Mouse (Mus musculus) gastrocnemius, postnatal 4 days (tissue): Measurements from ENCODE around the gene Ephb1. TPM values are rescaled to one million over a fixed set of nuclear protein-coding genes. Genes with fewer than 3 reads are reported as not detected.

Source experiments
- DNase-seq, 2 experiments: peaks; one replicate each; pipeline ENCODE4 v3.0.0; 2021 to 2022; ENCODE audit warnings: low spot score in 2 of 2, mixed read lengths in 2 of 2
- total RNA-seq, 2 experiments: library from RNA; stranded (reverse); gene quantifications; 2 replicates each; pipeline ENCODE4 v1.2.3; 2021

Gene Ephb1
- total RNA-seq, 2 experiments from 2014 or later, result 4.9 to 5.4 TPM

- DNase-seq, result no peak
Observed at GRCm38 (mm10) chr9:101995423-101996156, 358.9 kb downstream of the Ephb1 start.

GRCm38 (mm10) chr9:101994086-101994485, 360.4 kb downstream of the Ephb1 start:
- no peak for DNase-seq

- no peak for DNase-seq
Observed at GRCm38 (mm10) chr9:101990836-101991235, 363.7 kb downstream of the Ephb1 start.

- no peak for DNase-seq
Observed at GRCm38 (mm10) chr9:101990032-101990431, 364.5 kb downstream of the Ephb1 start.

GRCm38 (mm10) chr9:101986910-101987309, 367.6 kb downstream of the Ephb1 start:
- no peak for DNase-seq

- no peak for DNase-seq
Observed at GRCm38 (mm10) chr9:101982378-101982777, 372.1 kb downstream of the Ephb1 start.

- no peak for DNase-seq
Observed at GRCm38 (mm10) chr9:101981161-101981560, 373.3 kb downstream of the Ephb1 start.

- no peak for DNase-seq
Observed at GRCm38 (mm10) chr9:101976884-101977465, 377.5 kb downstream of the Ephb1 start.

- DNase-seq, result no peak
Observed at GRCm38 (mm10) chr9:101972314-101972713, 382.2 kb downstream of the Ephb1 start.

GRCm38 (mm10) chr9:101971806-101972205, 382.7 kb downstream of the Ephb1 start:
- DNase-seq, result no peak

- no peak for DNase-seq
Observed at GRCm38 (mm10) chr9:101956228-101956627, 398.3 kb downstream of the Ephb1 start.

- no peak for DNase-seq
Observed at GRCm38 (mm10) chr9:101954529-101954928, 400.0 kb downstream of the Ephb1 start.

- DNase-seq, result no peak
Observed at GRCm38 (mm10) chr9:101950101-101950500, 404.4 kb downstream of the Ephb1 start.

- no peak for DNase-seq
Observed at GRCm38 (mm10) chr9:101945814-101946213, 408.7 kb downstream of the Ephb1 start.

GRCm38 (mm10) chr9:101945326-101945725, 409.2 kb downstream of the Ephb1 start:
- no peak for DNase-seq

- no peak for DNase-seq
Observed at GRCm38 (mm10) chr9:101942058-101942669, 412.3 kb downstream of the Ephb1 start.

- DNase-seq, result no peak
Observed at GRCm38 (mm10) chr9:101940182-101940581, 414.3 kb downstream of the Ephb1 start.

GRCm38 (mm10) chr9:101939006-101939405, 415.5 kb downstream of the Ephb1 start:
- no peak for DNase-seq

- DNase-seq, result no peak
Observed at GRCm38 (mm10) chr9:101938066-101938465, 416.4 kb downstream of the Ephb1 start.

GRCm38 (mm10) chr9:101934887-101935286, 419.6 kb downstream of the Ephb1 start:
- no peak for DNase-seq

GRCm38 (mm10) chr9:101933946-101934573, 420.4 kb downstream of the Ephb1 start:
- no peak for DNase-seq

GRCm38 (mm10) chr9:101924829-101925228, 429.7 kb downstream of the Ephb1 start:
- no peak for DNase-seq
